Mouse (Mus musculus): ENCODE measurements around the gene Trim41. TPM values are rescaled to one million over a fixed set of nuclear protein-coding genes. Genes with fewer than 3 reads are reported as not detected.
A peak's percentile ranks its signal among the peaks of the same experiment; 100 is the strongest.
"Not testable (repeated sequence)": the region's sequence is repeated elsewhere in the genome, so short reads cannot be mapped to it uniquely, and the experiment has no call there.

Gene Trim41
- polyA plus RNA-seq, 1 experiment, result 3.9 TPM

GRCm38 (mm10) chr11:48798984-48799920 is 17.9 kb downstream of the Trim41 start:
- H3K36me3 ChIP-seq (ENCODE audit: control insufficient read depth), result peaks cover 34% of the 10 kb centered on the region
- TF ChIP-seq GATA1 (IDR thresholded peaks at IDR 0.05; ENCODE audit: low read length) (no peak), TAL1 (IDR thresholded peaks at IDR 0.05; ENCODE audit: low read length) (no peak)
- peaks cover 63% of the 10 kb centered on the region for H3K4me1 ChIP-seq (ENCODE audit: control insufficient read depth)

GRCm38 (mm10) chr11:48798308-48798707 is 18.8 kb downstream of the Trim41 start:
- Histone ChIP-seq H3K9me3 (ENCODE audit: control insufficient read depth, low read length) (no peaks in the 10 kb centered on the region), H3K36me3 (ENCODE audit: control insufficient read depth) (peaks cover 24% of the 10 kb centered on the region), H3K4me3 (replicated peaks) (peak overlapping the region; percentile 79), H3K4me1 (ENCODE audit: control insufficient read depth) (peaks cover 58% of the 10 kb centered on the region), H3K27me3 (ENCODE audit: control insufficient read depth) (no peaks in the 10 kb centered on the region)
- TF ChIP-seq TAL1 (IDR thresholded peaks at IDR 0.05; ENCODE audit: low read length) (no peak), GATA1 (IDR thresholded peaks at IDR 0.05; ENCODE audit: low read length) (no peak)

More at GRCm38 (mm10) chr11:48798984-48799920, 17.9 kb downstream of the Trim41 start:
- Histone ChIP-seq H3K9me3 (ENCODE audit: control insufficient read depth, low read length) (no peaks in the 10 kb centered on the region), H3K4me3 (replicated peaks) (peak overlapping the region; percentile 79), H3K27me3 (ENCODE audit: control insufficient read depth) (no peaks in the 10 kb centered on the region)

GRCm38 (mm10) chr11:48797287-48797686 is 19.9 kb downstream of the Trim41 start:
- TF ChIP-seq TAL1 (IDR thresholded peaks at IDR 0.05; ENCODE audit: low read length) (no peak), GATA1 (IDR thresholded peaks at IDR 0.05; ENCODE audit: low read length) (no peak)
- Histone ChIP-seq H3K4me3 (replicated peaks) (no peak overlapping the region), H3K4me1 (ENCODE audit: control insufficient read depth) (peaks cover 48% of the 10 kb centered on the region), H3K27me3 (ENCODE audit: control insufficient read depth) (no peaks in the 10 kb centered on the region), H3K9me3 (ENCODE audit: control insufficient read depth, low read length) (no peaks in the 10 kb centered on the region), H3K36me3 (ENCODE audit: control insufficient read depth) (peaks cover 14% of the 10 kb centered on the region)

GRCm38 (mm10) chr11:48796290-48796689 is 20.9 kb downstream of the Trim41 start:
- TF ChIP-seq TAL1 (IDR thresholded peaks at IDR 0.05; ENCODE audit: low read length) (no peak), GATA1 (IDR thresholded peaks at IDR 0.05; ENCODE audit: low read length) (no peak)
- H3K36me3 ChIP-seq (ENCODE audit: control insufficient read depth), result peaks cover 4% of the 10 kb centered on the region
- no peak overlapping the region for H3K4me3 ChIP-seq (replicated peaks)
- H3K27me3 ChIP-seq (ENCODE audit: control insufficient read depth), result no peaks in the 10 kb centered on the region
- peaks cover 41% of the 10 kb centered on the region for H3K4me1 ChIP-seq (ENCODE audit: control insufficient read depth)
- no peaks in the 10 kb centered on the region for H3K9me3 ChIP-seq (ENCODE audit: control insufficient read depth, low read length)

- H3K4me3 ChIP-seq (replicated peaks), result no peak overlapping the region
- H3K27me3 ChIP-seq (ENCODE audit: control insufficient read depth), result no peaks in the 10 kb centered on the region
- no peaks in the 10 kb centered on the region for H3K9me3 ChIP-seq (ENCODE audit: control insufficient read depth, low read length)
- H3K4me1 ChIP-seq (ENCODE audit: control insufficient read depth), result peaks cover 41% of the 10 kb centered on the region
- TF ChIP-seq TAL1 (IDR thresholded peaks at IDR 0.05; ENCODE audit: low read length) (no peak), GATA1 (IDR thresholded peaks at IDR 0.05; ENCODE audit: low read length) (no peak)
- no peaks in the 10 kb centered on the region; the same call in 1 of the 2 replicates for H3K36me3 ChIP-seq (ENCODE audit: control insufficient read depth)
Observed at GRCm38 (mm10) chr11:48795221-48795620, 21.9 kb downstream of the Trim41 start.

- no peaks in the 10 kb centered on the region for H3K27me3 ChIP-seq (ENCODE audit: control insufficient read depth)
- peaks cover 40% of the 10 kb centered on the region for H3K4me1 ChIP-seq (ENCODE audit: control insufficient read depth)
- TF ChIP-seq GATA1 (IDR thresholded peaks at IDR 0.05; ENCODE audit: low read length), result no peak
- TF ChIP-seq TAL1 (IDR thresholded peaks at IDR 0.05; ENCODE audit: low read length), result no peak
- H3K36me3 ChIP-seq (ENCODE audit: control insufficient read depth), result no peaks in the 10 kb centered on the region; the same call in 1 of the 2 replicates
- no peaks in the 10 kb centered on the region for H3K9me3 ChIP-seq (ENCODE audit: control insufficient read depth, low read length)
- no peak overlapping the region for H3K4me3 ChIP-seq (replicated peaks)
Observed at GRCm38 (mm10) chr11:48793184-48793583, 24.0 kb downstream of the Trim41 start.

- peaks cover 33% of the 10 kb centered on the region for H3K4me1 ChIP-seq (ENCODE audit: control insufficient read depth)
- H3K27me3 ChIP-seq (ENCODE audit: control insufficient read depth); H3K4me3 ChIP-seq (replicated peaks); H3K36me3 ChIP-seq (ENCODE audit: control insufficient read depth); H3K9me3 ChIP-seq (ENCODE audit: control insufficient read depth, low read length): not testable (repeated sequence)
Observed at GRCm38 (mm10) chr11:48791894-48792293, 25.3 kb downstream of the Trim41 start.

- Histone ChIP-seq H3K9me3 (ENCODE audit: control insufficient read depth, low read length) (no peaks in the 10 kb centered on the region), H3K4me3 (replicated peaks) (no peak overlapping the region), H3K27me3 (ENCODE audit: control insufficient read depth) (no peaks in the 10 kb centered on the region), H3K4me1 (ENCODE audit: control insufficient read depth) (peaks cover 30% of the 10 kb centered on the region), H3K36me3 (ENCODE audit: control insufficient read depth) (no peaks in the 10 kb centered on the region; the same call in 1 of the 2 replicates)
- TF ChIP-seq GATA1 (IDR thresholded peaks at IDR 0.05; ENCODE audit: low read length) (no peak), TAL1 (IDR thresholded peaks at IDR 0.05; ENCODE audit: low read length) (no peak)
Observed at GRCm38 (mm10) chr11:48790946-48791345, 26.2 kb downstream of the Trim41 start.

- H3K9me3 ChIP-seq (ENCODE audit: control insufficient read depth, low read length), result peaks cover 4% of the 10 kb centered on the region; the same call in 1 of the 2 replicates
- TF ChIP-seq GATA1 (IDR thresholded peaks at IDR 0.05; ENCODE audit: low read length), result no peak
- TF ChIP-seq TAL1 (IDR thresholded peaks at IDR 0.05; ENCODE audit: low read length), result no peak
- H3K36me3 ChIP-seq (ENCODE audit: control insufficient read depth), result no peaks in the 10 kb centered on the region; the same call in 1 of the 2 replicates
- H3K4me1 ChIP-seq (ENCODE audit: control insufficient read depth), result peaks cover 34% of the 10 kb centered on the region
- no peaks in the 10 kb centered on the region for H3K27me3 ChIP-seq (ENCODE audit: control insufficient read depth)
- peak overlapping the region; percentile 3 for H3K4me3 ChIP-seq (replicated peaks)
Observed at GRCm38 (mm10) chr11:48789973-48790823, 27.0 kb downstream of the Trim41 start.

All from erythroblast, embryonic 14.5 days (primary cell).